Mouse (Mus musculus): ENCODE results near the gene Btbd2. TPM values are rescaled to one million over a fixed set of nuclear protein-coding genes. Genes with fewer than 3 reads are reported as not detected.

Gene Btbd2
- polyA plus RNA-seq, 1 experiment from 2014 or later, result 83.7 TPM

GRCm38 (mm10) chr10:80679556-80680259, 22.8 kb upstream of the Btbd2 start:
- Histone ChIP-seq H3K27ac (peak overlapping the region; percentile 95; the same call in 1 of the 2 replicates), H3K36me3 (replicated peaks; ENCODE audit: control insufficient read depth, insufficient read depth) (peaks cover 14% of the 10 kb centered on the region), H3K27me3 (ENCODE audit: control insufficient read depth, insufficient read depth, low read length) (no peaks in the 10 kb centered on the region), H3K9ac (no peak overlapping the region), H3K9me3 (ENCODE audit: control insufficient read depth, low read length) (no peaks in the 10 kb centered on the region), H3K4me3 (replicated peaks; ENCODE audit: low read length) (no peak overlapping the region), H3K4me1 (replicated peaks; ENCODE audit: control insufficient read depth, insufficient read depth, low read length) (peaks cover 30% of the 10 kb centered on the region), H3K4me2 (replicated peaks) (no peak overlapping the region)
- 70% methylated on average over 9 of the region's 9 CpGs for whole genome bisulfite sequencing
- no peak for DNase-seq (ENCODE audit: low spot score)
- no peak for ATAC-seq (ENCODE audit: low FRiP score)

- H3K36me3 ChIP-seq (replicated peaks; ENCODE audit: control insufficient read depth, insufficient read depth), result peaks cover 9% of the 10 kb centered on the region
- H3K4me2 ChIP-seq (replicated peaks), result 0 out of 2 replicates have a peak overlapping the region, but pooled peaks have one; percentile 0
- DNase-seq (ENCODE audit: low spot score) (no peak), ATAC-seq (ENCODE audit: low FRiP score) (no peak)
- no peaks in the 10 kb centered on the region for H3K9me3 ChIP-seq (ENCODE audit: control insufficient read depth, low read length)
- no peaks in the 10 kb centered on the region for H3K27me3 ChIP-seq (ENCODE audit: control insufficient read depth, insufficient read depth, low read length)
- H3K9ac ChIP-seq, result no peak overlapping the region
- H3K4me1 ChIP-seq (replicated peaks; ENCODE audit: control insufficient read depth, insufficient read depth, low read length), result peaks cover 39% of the 10 kb centered on the region
- H3K27ac ChIP-seq, result peak overlapping the region; percentile 95
- no peak overlapping the region for H3K4me3 ChIP-seq (replicated peaks; ENCODE audit: low read length)
- WGBS, result 45% methylated on average over 10 of the region's 10 CpGs
Measured at GRCm38 (mm10) chr10:80678601-80679377, 21.9 kb upstream of the Btbd2 start.

- Histone ChIP-seq H3K9ac (peak within 1 kb of the TSS; percentile 73), H3K4me1 (replicated peaks; ENCODE audit: control insufficient read depth, insufficient read depth, low read length) (peaks cover 47% of the 10 kb centered on the region), H3K27me3 (ENCODE audit: control insufficient read depth, insufficient read depth, low read length) (no peaks in the 10 kb centered on the region), H3K36me3 (replicated peaks; ENCODE audit: control insufficient read depth, insufficient read depth) (peaks cover under 1% of the 10 kb centered on the region; the same call in 1 of the 2 replicates), H3K4me2 (replicated peaks) (peak within 1 kb of the TSS; percentile 75), H3K4me3 (replicated peaks; ENCODE audit: low read length) (peak within 1 kb of the TSS; percentile 95), H3K27ac (peak within 1 kb of the TSS; percentile 95), H3K9me3 (ENCODE audit: control insufficient read depth, low read length) (no peaks in the 10 kb centered on the region)
- DNase-seq (ENCODE audit: low spot score) (peak; percentile 72), ATAC-seq (ENCODE audit: low FRiP score) (no peak)
- WGBS, result 26% methylated on average over 8 of the region's 8 CpGs
Measured at GRCm38 (mm10) chr10:80677942-80678436, 21.1 kb upstream of the Btbd2 start, which contains the start of gene Mknk2. Gene Mknk2 (minus strand): TSS chr10:80678112.

- no peak for DNase-seq (ENCODE audit: low spot score)
- no peaks in the 10 kb centered on the region; the same call in 1 of the 2 replicates for H3K36me3 ChIP-seq (replicated peaks; ENCODE audit: control insufficient read depth, insufficient read depth)
- no peaks in the 10 kb centered on the region for H3K27me3 ChIP-seq (ENCODE audit: control insufficient read depth, insufficient read depth, low read length)
- peak overlapping the region; percentile 75 for H3K4me2 ChIP-seq (replicated peaks)
- peak overlapping the region; percentile 95 for H3K27ac ChIP-seq
- 45% methylated on average over 9 of the region's 9 CpGs for WGBS
- no peaks in the 10 kb centered on the region for H3K9me3 ChIP-seq (ENCODE audit: control insufficient read depth, low read length)
- H3K4me3 ChIP-seq (replicated peaks; ENCODE audit: low read length), result peak overlapping the region; percentile 95
- ATAC-seq (ENCODE audit: low FRiP score), result no peak
- peaks cover 52% of the 10 kb centered on the region for H3K4me1 ChIP-seq (replicated peaks; ENCODE audit: control insufficient read depth, insufficient read depth, low read length)
- H3K9ac ChIP-seq, result peak overlapping the region; percentile 73
Measured at GRCm38 (mm10) chr10:80677128-80677875, 20.4 kb upstream of the Btbd2 start.

- peak; percentile 94 for ATAC-seq (ENCODE audit: low FRiP score)
- Histone ChIP-seq H3K4me3 (replicated peaks; ENCODE audit: low read length) (peak overlapping the region; percentile 95), H3K9me3 (ENCODE audit: control insufficient read depth, low read length) (no peaks in the 10 kb centered on the region), H3K4me2 (replicated peaks) (peak overlapping the region; percentile 94), H3K27ac (peak overlapping the region; percentile 95), H3K36me3 (replicated peaks; ENCODE audit: control insufficient read depth, insufficient read depth) (peaks cover 5% of the 10 kb centered on the region), H3K9ac (peak overlapping the region; percentile 98), H3K4me1 (replicated peaks; ENCODE audit: control insufficient read depth, insufficient read depth, low read length) (peaks cover 52% of the 10 kb centered on the region), H3K27me3 (ENCODE audit: control insufficient read depth, insufficient read depth, low read length) (no peaks in the 10 kb centered on the region)
- under 1% methylated on average over 61 of the region's 78 CpGs for WGBS
- peak; percentile 100 for DNase-seq (ENCODE audit: low spot score)
Measured at GRCm38 (mm10) chr10:80676198-80676928, 19.5 kb upstream of the Btbd2 start.

GRCm38 (mm10) chr10:80675405-80676197, 18.7 kb upstream of the Btbd2 start:
- peaks cover 13% of the 10 kb centered on the region for H3K36me3 ChIP-seq (replicated peaks; ENCODE audit: control insufficient read depth, insufficient read depth)
- peak; percentile 35 for DNase-seq (ENCODE audit: low spot score)
- ATAC-seq (ENCODE audit: low FRiP score), result peak; percentile 9; the same call in 1 of the 2 replicates
- peaks cover 52% of the 10 kb centered on the region for H3K4me1 ChIP-seq (replicated peaks; ENCODE audit: control insufficient read depth, insufficient read depth, low read length)
- under 1% methylated on average over 33 of the region's 54 CpGs for WGBS
- peak overlapping the region; percentile 87 for H3K27ac ChIP-seq
- peak overlapping the region; percentile 98 for H3K9ac ChIP-seq
- peak overlapping the region; percentile 95 for H3K4me3 ChIP-seq (replicated peaks; ENCODE audit: low read length)
- H3K4me2 ChIP-seq (replicated peaks), result peak overlapping the region; percentile 94
- H3K27me3 ChIP-seq (ENCODE audit: control insufficient read depth, insufficient read depth, low read length), result no peaks in the 10 kb centered on the region
- no peaks in the 10 kb centered on the region for H3K9me3 ChIP-seq (ENCODE audit: control insufficient read depth, low read length)

- Histone ChIP-seq H3K4me1 (replicated peaks; ENCODE audit: control insufficient read depth, insufficient read depth, low read length) (peaks cover 52% of the 10 kb centered on the region), H3K9ac (peak overlapping the region; percentile 98), H3K36me3 (replicated peaks; ENCODE audit: control insufficient read depth, insufficient read depth) (peaks cover 19% of the 10 kb centered on the region), H3K9me3 (ENCODE audit: control insufficient read depth, low read length) (no peaks in the 10 kb centered on the region), H3K27me3 (ENCODE audit: control insufficient read depth, insufficient read depth, low read length) (no peaks in the 10 kb centered on the region), H3K27ac (peak overlapping the region; percentile 87), H3K4me3 (replicated peaks; ENCODE audit: low read length) (peak overlapping the region; percentile 95), H3K4me2 (replicated peaks) (peak overlapping the region; percentile 94)
- ATAC-seq (ENCODE audit: low FRiP score) (no peak), DNase-seq (ENCODE audit: low spot score) (no peak)
- WGBS, result 16% methylated on average over 6 of the region's 6 CpGs
Measured at GRCm38 (mm10) chr10:80674851-80675404, 18.1 kb upstream of the Btbd2 start.
